Mouse (Mus musculus) cortical plate, adult 2 months (tissue): ENCODE measurements around the gene Etnk2.

ENCODE experiments used
- CTCF ChIP-seq: fragments of 200-500 bp; IDR thresholded peaks from 2 replicates; pipeline ENCODE4 v1.5.1; 2011; ENCODE audit warnings: mild to moderate bottlenecking, control low read depth, low read length; ENCODE audit not compliant: insufficient read depth; ENCODE audit errors: extremely low read depth
- POLR2A ChIP-seq: fragments of 200-500 bp; IDR thresholded peaks from 2 replicates; pipeline ENCODE4 v1.6.1; 2011; ENCODE audit warnings: mild to moderate bottlenecking, low read length, control low read depth; ENCODE audit not compliant: insufficient read depth; ENCODE audit errors: extremely low read depth

DNA sequence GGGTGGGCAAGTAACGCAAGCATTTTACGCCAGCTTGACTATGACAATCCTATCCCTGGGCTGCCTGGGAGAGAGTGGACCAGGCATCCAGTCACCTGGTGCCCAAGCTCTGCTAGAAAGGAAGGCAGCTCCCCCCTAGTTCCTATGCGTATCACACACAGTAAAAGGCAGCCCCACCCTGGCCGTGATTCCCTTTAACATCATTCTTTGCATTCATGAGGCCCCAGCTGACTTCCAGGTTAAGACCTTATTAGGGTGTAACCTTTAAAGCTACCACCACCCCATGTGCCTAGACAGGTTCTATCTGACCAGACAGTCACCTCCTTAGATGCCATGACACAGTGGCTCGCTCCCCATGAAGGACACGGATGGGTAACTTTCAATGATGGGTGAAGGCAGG lies 52.1 kb downstream of the Etnk2 start:
- no peak for TF ChIP-seq CTCF
- TF ChIP-seq POLR2A = no peak
